In the genomic region with DNA sequence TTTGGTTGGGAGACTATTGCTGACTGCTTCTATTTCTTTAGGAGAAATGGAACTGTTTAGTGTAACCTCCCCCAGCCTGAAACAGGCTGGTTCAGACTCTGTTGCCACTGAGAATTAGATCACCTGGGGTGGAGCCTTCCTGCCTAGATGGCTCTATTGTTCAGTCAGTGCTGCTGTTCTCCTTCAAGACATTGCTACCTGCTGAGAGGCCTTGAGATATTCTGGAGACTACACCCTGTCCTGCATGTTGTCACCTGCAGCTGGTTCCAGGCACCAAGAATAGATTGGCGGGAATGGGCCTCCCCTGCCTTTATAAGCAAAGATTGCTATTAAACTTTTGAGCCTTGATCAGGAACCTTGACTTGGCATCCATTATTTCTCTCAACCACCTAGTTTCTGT, we compare ENCODE assay signal across 40 mouse cellular contexts. TPM values are rescaled to one million over a fixed set of nuclear protein-coding genes. Genes with fewer than 3 reads are reported as not detected.
"Had no signal": no experiment of that assay in that cellular context is flagged by ENCODE, and none has a peak within 500 bp of the region (broad histone marks: within the 10 kb centered on the region; RNA-seq: fewer than 3 reads in every experiment).

No protein-coding gene starts in this region.

RNA-seq across cellular contexts. Expression of a gene that starts 47.5 kb away (rescaled TPM):
- total RNA-seq: left cerebral cortex, postnatal 10 days; left cerebral cortex, postnatal 14 days; left cerebral cortex, postnatal 25 days; left cerebral cortex, postnatal 36 days; left cerebral cortex, postnatal 4 days; liver, adult 2 months; megakaryocyte progenitor cell, adult 5-6 weeks; megakaryocyte, adult 5-6 weeks; megakaryocyte-erythroid progenitor cell, adult 5-6 weeks; midbrain, postnatal 0 days; monocyte, adult 5-6 weeks had no signal
- polyA plus RNA-seq: limb, embryonic 10.5 days; limb, embryonic 11.5 days; limb, embryonic 12.5 days; limb, embryonic 13.5 days; limb, embryonic 14.5 days; limb, embryonic 15.5 days; liver, adult 2 months; liver, embryonic 11.5 days; liver, embryonic 12.5 days; liver, embryonic 13.5 days; liver, embryonic 14.5 days; liver, embryonic 15.5 days; liver, embryonic 16.5 days; liver, postnatal 0 days; lung, adult 2 months; lung, embryonic 14.5 days; lung, embryonic 15.5 days; lung, embryonic 16.5 days; lung, postnatal 0 days; macrophage; midbrain, embryonic 10.5 days; midbrain, embryonic 11.5 days; midbrain, embryonic 12.5 days; midbrain, embryonic 13.5 days; midbrain, embryonic 14.5 days; midbrain, embryonic 15.5 days; midbrain, embryonic 16.5 days; midbrain, postnatal 0 days; myocyte; neural tube, embryonic 11.5 days; neural tube, embryonic 12.5 days had no signal

RNA-seq across cellular contexts. Expression of a gene that starts 51.4 kb away (rescaled TPM):
- total RNA-seq: left cerebral cortex, postnatal 10 days; left cerebral cortex, postnatal 14 days; left cerebral cortex, postnatal 25 days; left cerebral cortex, postnatal 36 days; left cerebral cortex, postnatal 4 days; liver, adult 2 months; megakaryocyte progenitor cell, adult 5-6 weeks; megakaryocyte, adult 5-6 weeks; megakaryocyte-erythroid progenitor cell, adult 5-6 weeks; midbrain, postnatal 0 days; monocyte, adult 5-6 weeks had no signal
- polyA plus RNA-seq: limb, embryonic 10.5 days; limb, embryonic 11.5 days; limb, embryonic 12.5 days; limb, embryonic 13.5 days; limb, embryonic 14.5 days; limb, embryonic 15.5 days; liver, adult 2 months; liver, embryonic 11.5 days; liver, embryonic 12.5 days; liver, embryonic 13.5 days; liver, embryonic 14.5 days; liver, embryonic 15.5 days; liver, embryonic 16.5 days; liver, postnatal 0 days; lung, adult 2 months; lung, embryonic 14.5 days; lung, embryonic 15.5 days; lung, embryonic 16.5 days; lung, postnatal 0 days; macrophage; midbrain, embryonic 10.5 days; midbrain, embryonic 11.5 days; midbrain, embryonic 12.5 days; midbrain, embryonic 13.5 days; midbrain, embryonic 14.5 days; midbrain, embryonic 15.5 days; midbrain, embryonic 16.5 days; midbrain, postnatal 0 days; myocyte; neural tube, embryonic 11.5 days; neural tube, embryonic 12.5 days had no signal
